Mouse (Mus musculus): ENCODE measurements around the gene Nup50.

Gene Nup50

GRCm38 (mm10) chr15:84987874-84988825 lies 64.9 kb downstream of the Nup50 start, which contains the start of gene 5031439G07Rik:
5031439G07Rik (minus strand) TSS chr15:84988551.
- peak; percentile 92 to 94 for DNase-seq (ENCODE audit: low spot score in 2 of 2)

GRCm38 (mm10) chr15:84989098-84989497 lies 65.9 kb downstream of the Nup50 start:
- DNase-seq (ENCODE audit: low spot score in 2 of 2) = no peak

GRCm38 (mm10) chr15:84989771-84990170 lies 66.6 kb downstream of the Nup50 start:
- no peak for DNase-seq (ENCODE audit: low spot score in 2 of 2)
